Mouse (Mus musculus): ENCODE data around the gene Esrra.
"Not testable (repeated sequence)": the region's sequence is repeated elsewhere in the genome, so short reads cannot be mapped to it uniquely, and the experiment has no call there.

Esrra gene

DNA sequence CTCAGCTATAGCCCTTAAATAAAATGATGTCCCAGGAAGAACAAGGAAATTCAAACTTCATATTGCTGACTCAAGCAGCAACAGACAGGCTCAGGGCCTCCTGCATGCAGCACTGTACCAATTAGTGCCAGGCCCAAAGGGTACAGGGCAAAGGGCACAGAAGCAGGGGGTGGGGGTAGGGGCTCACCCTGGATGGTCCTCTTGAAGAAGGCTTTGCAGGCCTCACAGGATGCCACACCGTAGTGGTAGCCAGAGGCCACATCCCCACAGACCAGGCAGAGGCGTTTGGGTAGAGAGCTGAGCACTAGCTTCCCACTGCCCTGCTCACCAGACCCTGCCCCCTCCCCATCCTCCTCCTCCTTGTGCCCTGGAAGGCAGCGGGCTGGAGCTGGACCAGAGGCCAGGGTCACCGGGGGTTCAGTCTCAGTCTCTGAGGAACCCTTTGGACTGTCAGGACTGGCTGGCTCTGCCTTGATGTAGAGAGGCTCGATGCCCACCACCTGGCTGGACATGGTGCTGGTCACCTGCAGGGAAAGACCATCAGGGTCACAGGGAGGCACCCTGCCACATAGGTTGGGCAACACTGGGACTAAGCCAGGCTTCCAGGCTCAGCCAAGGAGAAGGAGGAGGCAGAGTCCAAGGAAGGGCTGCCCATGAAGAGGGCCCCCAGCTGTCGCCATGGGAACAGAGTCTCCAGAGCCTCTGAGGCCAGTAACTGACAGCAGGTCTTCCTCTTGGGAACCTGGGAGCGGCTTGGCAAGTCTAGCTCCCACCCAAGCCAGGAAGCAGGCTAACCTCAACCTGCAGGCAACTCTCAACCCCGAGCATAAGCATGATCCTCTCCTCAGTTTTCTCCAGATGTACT lies 1.5 kb downstream of the Esrra start:
- DNase-seq, result no peak

DNA sequence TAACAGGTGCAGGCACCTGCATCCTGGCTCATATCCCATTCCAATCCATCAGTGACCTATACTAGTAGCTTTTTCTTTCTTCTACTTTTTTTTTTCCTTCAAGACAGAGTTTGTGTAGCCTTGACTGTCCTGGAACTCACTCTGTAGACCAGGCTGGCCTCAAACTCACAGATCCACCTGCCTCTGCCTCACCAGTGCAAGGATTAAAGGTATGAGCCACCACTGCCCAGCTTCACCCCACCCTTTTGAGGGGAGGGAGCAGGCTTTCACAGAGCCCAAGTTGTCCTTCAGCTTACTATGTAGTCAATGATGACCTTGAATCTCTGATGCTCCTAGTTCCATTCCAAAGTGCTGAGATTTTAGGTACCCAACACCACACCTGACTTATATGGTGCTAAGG lies 2.2 kb downstream of the Esrra start:
- no peak for DNase-seq

DNA sequence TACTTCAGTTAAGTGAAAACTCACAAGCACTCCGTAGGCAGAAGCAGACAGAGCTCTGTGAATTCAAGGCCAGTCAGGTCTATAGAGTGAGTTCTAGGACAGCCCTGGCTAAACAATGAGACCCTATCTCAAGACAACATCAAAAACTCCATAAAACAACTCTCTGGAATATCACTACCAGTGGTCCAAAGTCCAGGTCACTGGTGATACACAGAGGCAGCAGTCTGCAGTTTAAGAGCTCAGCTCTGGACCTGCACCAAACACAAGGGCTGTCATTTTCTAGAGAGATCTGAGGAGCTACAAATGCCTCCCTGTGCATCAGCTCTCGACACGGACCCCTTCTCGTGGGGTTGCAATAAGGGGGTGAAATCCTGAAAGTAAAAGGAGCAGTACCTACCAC lies 3.3 kb downstream of the Esrra start:
- DNase-seq, result no peak

DNA sequence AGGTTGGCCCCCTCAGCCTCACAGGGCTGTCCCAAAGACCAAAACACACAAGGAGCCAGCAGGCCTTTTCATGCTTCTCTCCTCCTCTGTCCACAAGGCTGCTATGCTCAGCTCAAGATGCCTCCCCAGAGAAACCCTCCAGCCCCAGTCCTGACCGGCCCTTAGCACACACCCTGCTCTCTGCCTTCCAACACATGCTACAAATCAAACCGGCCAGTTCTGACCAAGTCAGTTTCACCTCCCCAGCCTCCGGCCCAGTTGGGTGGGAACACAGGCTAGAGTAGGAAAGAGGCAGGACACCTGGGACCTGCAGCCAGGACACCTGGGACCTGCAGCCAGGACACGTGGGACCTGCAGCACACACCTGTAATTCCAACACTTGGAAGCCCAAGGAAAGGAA lies 5.1 kb downstream of the Esrra start:
- no peak for DNase-seq

DNA sequence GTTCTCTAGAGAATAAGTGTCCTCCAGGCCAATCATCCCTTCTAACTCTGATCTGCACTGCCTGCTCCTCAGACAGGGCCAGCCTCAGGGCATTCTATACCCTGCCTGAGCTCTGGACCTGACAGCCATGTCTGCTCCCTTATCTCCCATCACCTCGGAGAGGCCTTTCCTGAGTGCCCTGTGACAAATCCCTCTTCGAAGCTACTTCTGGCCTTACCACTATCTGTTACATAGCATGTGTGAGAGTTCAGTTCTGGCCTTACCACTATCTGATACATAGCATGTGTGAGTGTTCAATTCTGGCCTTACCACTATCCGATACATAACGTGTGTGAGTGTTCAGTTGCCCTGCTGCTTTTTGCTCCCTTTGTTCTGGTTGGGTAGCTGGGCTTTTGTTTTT lies 6.3 kb downstream of the Esrra start:
- DNase-seq, result peak; percentile 2

DNA sequence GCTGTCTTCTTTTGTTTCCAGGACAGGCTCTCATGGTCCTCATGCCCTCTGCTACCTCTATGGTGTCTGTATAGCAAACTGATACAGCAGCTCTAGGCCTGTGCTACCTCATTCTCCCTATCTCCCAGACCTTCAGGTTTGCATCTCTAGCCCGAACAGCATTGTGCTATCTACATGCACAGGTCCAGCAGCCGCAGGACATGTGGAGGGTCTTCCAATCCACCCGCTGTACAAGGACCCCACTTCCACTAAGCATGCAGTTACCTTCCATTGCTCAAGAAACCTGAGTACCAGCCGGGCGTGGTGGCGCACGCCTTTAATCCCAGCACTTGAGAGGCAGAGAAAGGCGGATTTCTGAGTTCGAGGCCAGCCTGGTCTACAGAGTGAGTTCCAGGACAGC lies 7.1 kb downstream of the Esrra start:
- DNase-seq, result peak; percentile 3

DNA sequence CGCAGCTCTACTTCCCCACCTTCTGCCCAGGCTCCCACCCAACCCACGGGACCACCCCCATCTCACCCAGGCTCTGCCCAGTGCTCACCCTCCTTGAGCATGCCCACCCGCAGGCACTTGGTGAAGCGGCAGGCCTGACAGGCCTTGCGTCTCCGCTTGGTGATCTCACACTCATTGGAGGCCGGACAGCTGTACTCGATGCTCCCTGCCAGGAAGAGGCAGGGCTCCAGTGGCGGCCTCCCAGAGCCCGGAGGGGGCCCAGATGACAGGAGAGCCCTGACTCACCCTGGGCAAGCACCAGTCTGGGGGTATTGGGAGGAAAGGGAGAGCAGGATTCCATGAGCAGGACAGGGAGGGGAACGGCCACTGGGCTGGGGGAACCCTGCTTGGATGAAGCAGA lies 7.6 kb downstream of the Esrra start:
- peak; percentile 3 for DNase-seq

DNA sequence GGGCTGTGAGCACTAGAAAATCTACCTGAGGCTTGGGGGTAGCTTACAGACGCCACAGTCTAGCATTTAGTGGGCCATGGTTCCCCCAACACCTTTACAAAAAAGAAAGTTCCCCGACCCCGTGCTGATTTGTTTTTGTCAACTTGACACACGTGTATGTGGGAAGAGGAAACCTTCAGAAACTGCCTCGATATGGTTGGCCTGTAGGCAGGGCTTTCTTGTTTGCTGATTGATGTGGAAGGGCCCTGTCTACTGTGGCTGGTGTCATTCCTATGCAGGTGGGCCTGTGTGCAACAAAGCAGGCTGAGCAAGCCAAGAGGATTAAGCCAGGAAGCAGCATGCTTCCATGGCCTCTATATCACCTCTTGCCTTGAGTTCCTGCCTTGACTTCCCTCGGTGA lies 8.6 kb downstream of the Esrra start:
- peak; percentile 2 for DNase-seq

DNA sequence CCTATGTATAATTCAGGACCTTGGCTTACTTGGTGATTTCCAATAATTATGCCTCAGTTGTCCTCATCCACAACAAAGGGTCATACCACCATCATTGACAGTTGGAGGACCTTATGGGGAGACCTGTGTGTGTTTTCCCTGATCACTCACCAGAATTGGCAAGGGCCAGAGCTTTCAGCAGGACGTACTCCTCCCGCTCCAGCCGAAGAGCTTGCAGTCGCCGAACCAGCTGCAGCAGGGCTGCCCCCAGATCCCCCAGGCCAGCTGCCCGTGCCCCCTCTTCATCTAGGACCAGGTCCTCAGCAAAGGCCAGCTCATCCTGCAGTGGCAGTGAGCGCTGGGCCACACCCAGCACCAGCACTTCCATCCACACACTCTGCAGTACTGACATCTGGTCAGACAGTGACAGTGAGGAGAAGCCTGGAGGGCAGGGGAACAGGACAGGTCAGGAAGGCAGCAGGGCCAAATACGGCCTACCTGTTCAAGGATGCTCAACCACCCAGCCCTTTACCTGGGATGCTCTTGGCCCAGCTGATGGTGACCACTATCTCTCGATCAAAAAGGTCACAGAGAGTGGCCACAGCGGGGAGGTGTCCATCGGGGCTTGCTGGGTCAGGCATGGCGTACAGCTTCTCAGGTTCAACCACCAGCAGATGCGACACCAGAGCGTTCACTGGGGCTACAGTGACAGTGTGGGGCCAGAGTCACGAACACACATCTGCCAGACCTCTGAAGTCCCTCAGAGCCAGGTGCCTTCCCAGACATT lies 9.2 kb downstream of the Esrra start:
- DNase-seq, result peak; percentile 2

DNA sequence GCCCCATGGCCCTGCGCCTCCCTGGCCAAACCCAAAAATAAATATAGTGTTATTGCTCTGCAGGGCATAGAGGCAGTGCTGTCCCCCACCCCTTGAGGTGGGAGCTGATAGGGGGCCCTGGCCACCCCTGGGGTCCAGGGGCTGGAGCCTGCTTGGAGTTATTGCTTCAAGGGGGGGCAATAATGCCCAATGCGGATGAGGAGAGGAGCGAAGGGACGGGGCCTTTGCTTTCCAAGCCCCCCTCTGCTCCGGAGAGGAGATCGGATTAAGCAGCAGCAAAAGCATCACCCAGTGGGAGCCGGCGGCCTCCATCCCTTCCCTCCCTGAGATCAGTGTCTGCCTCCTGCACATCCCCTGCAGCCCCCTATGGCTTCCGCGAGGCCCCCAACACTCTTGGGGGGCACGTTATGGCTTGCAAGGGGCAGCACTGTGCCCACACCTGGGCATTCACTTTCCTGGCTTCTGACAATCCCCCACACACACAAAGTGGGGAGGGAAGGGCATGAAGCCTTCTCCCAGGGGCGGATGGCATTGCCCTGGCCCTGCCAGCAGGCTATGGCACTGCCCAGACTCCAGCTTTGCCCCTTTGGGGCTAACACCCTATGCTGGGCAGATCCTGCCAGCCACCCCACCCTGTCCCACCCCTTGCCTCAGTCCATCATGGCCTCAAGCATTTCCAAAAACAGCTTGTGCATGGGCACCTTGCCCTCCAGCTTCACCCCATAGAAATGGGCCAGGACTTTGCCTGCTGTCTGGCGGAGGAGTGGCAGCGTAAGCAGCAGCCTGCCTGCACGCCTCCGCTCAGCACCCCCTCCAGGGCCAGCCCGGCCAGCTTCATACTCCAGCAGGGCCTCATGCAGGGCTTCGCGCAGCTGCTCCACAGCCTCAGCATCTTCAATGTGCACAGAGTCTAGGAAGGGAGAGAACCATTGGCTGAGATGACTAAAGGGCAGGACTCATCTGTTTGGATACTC lies 10.2 kb downstream of the Esrra start:
- no peak for DNase-seq

DNA sequence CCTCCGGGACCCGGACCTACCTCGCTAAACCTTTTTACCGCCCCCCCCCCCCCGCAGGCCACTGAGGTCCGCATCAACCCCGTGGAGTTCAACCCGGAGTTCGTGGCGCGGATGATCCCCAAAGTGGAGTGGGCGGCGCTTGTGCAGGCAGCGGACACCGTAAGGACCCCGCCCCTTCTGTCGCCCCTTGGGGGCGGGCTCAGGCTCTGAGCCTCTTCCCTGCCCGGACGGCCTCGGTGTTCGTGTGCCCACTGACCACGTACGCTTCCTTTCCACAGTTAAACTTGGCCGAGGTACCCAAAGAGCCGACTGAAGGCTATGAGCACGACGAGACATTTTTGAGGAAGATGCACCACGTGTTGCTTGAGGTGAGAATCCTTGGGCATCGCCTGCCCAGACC lies 11.3 kb downstream of the Esrra start:
- DNase-seq, result not testable (repeated sequence)

DNA sequence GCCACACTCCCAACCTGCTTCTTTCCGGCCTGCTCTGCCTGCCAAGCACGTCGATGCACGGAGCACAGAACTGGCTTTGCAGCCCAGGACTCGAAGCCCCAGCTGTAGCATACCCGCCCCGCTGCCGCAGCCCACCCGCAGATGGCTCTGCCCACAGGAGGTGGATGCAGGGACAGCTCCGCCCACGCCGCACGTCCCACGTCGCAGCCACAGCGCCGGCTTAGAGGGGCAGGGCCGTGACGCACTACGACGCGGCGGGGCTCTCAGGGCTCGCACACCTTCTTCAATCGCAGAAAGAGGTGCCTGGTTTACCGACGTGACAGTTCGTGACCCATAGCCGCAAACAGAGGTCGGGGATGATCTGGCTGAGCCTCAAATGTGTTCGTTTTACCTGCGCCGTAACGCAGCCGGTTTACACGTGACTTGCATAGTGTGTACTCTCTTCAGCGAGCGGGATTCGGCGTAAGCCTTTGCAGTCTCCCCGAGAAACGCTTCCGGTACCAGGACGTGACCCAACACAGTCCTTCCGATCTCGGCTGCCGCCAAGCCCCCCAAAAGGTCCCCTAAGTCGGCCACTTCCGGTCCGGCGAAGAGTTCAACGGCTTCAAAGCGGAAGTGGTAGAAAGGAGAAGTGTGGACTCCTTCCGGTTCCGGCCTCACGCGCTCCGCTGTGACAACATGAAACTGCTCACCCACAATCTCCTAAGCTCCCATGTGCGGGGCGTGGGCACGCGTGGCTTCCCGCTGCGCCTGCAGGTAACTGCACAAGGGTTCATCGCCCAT lies 11.9 kb downstream of the Esrra start, which contains the start of the genes Trmt112 and Prdx5:
Gene Trmt112, plus strand, starts transcription at position 192 of the 783 bp plus-strand sequence.
Gene Prdx5, minus strand, starts transcription at position 600 of the 783 bp plus-strand sequence.
- DNase-seq, result peak; percentile 91

DNA sequence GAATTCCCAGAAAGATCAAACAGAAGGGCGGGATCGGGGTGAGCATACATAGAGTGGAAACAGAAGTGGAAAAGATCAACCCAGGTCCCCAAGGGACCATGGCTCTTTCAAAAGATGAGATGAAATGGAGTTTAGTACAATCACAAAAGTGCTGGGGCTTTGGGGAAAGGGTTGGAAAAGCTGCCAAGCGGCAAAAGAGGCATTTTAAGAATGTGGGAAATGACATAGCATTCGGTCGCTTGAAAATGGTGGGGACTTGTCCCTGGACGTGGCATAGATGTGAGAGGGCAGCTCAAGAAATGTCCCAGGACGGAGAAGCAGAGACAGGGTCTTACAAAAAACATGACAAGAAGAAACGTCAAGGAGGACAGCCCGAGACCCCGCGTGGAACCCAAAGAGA lies 12.6 kb downstream of the Esrra start:
- no peak for DNase-seq

DNA sequence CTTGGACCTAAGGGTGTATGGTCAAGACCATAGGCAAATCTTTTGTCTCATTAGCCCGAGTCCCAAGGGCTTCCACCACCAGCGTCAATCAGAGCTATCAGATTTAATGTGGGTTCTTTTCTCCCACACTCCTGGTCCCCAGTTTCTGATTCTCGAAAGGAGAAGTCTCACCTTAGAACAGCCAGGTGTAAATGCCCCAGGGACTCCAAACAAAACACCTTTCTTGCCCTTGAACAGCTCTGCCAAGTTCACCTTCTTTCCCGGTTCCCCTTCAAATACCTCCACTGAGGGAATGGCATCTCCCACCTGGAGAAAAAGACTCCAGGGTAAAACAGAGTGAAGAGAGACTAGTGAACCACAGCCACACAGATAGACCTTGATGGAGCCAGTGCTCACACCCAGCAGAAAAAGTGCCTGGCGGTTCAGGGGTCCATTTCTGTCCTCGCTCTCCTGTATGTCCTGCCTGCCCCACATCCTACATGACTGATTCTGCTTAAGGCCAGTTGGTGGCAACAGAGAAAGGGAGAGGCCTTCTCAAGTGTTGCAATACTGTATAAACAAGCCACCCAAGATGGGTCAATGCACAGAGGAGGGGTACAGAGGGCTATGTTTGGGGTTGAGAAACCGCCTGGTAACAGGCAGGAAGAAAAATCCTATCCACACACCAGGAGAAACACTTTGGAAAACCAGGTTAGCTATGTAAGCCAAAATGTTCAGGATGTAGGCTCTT lies 13.6 kb downstream of the Esrra start:
- DNase-seq, result no peak

DNA sequence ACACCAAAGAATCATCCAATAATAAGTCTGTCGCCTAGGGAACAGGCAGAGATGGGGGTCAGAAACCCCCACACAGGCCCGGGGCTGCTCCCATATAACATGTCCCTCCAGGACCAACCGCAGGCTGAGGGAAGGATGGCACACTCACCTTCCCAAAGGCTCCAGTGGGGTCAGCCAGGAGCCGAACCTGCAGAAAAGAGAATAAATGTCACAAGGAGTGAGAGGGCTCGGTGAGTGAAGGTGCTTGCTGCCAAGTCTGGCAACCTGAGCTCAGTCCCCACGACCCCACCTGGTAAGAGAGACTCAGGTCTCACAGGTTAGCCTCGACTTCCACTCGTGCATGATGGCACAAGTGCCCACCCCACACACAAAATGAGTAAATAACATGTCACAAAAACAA lies 14.5 kb downstream of the Esrra start:
- no peak for DNase-seq

DNA sequence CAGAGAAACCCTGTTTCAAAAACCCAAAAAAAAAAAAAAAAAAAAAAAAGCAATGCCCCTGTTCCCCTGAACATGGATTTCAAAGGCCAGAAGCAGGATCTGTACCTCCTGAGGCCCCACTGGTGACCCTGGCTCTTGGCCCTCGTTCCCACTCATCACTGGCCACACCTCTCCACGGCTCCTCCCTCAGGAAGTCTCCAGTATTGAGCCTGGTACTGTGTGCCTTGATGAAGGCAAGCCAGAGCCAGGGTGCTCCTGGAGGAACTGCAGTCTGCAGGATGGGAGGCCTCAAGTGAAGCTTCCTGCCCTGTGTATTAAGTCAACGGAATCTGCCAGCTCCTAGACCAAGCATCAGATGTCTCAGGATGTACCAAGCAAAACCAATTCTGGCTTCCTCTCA lies 15.4 kb downstream of the Esrra start:
- no peak for DNase-seq

DNA sequence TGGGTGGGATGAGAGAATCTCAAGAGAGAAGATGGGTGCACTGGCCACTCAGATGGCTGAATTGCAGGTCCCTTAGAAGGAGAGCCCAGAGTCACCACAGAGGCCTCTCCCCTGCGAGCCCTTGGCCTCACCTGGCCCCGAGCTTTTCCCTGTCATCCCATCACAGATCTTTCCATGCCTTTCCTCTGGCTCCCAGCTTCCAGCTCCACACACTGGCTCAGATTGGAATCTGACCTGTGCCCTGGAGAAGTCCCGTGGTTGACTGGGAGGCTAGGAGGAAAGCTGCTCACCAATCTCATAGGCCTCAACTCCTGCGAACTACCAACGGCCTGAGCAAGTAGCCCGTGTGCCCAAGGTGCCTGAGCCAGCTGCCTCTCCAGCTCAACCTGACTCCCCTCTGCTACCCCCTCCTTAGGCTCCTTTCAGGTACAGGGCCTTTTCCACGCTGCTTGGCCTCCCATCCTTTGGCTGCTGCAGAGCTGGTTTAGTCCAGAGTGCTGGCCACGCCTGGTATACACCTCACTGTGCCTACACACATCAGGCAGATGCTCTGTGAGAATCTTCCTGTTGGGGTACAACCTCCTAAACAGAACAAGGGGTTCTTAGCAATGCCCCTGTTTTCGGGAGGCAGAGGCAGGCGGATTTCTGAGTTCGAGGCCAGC lies 16.0 kb downstream of the Esrra start:
- DNase-seq, result no peak

DNA sequence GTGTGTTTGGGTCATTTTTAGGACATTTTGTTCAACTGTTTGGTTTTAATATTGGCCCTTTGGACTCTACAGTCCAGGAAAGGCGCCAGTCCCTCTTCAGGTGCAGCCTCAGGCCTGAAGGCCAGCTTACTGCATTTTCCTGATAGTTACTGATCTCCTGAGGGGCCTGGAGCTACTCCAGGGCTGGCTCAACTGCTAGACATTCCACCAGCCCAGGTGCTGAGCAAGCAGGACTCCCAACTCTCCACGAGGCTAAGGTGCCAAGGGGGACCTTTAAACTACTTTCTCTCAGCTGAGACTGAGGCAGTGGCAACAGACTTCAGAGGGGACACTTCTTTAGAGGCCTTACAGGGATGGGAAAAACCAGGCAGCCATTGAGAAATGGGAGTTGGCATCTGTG lies 16.8 kb downstream of the Esrra start:
- DNase-seq, result no peak

DNA sequence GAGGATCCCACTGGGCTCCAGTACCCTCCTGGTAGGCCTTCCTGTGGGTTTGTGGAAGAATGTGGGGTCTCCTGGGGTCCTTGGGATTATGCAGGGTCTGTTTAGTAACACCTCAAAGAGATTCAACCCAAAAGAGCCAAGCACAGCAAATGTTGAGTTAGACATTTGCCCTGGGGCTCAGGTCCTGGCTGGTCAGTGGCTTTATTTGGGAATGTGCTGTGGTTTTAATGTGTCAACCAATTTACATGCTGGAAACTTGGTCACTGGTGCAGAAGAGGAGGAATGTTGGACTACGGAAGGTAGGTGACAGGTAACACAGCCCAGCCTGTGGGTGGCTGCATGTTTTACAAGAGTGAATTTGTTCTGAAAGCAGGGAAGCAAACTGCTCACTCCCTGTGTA lies 18.6 kb downstream of the Esrra start:
- DNase-seq, result no peak

DNA sequence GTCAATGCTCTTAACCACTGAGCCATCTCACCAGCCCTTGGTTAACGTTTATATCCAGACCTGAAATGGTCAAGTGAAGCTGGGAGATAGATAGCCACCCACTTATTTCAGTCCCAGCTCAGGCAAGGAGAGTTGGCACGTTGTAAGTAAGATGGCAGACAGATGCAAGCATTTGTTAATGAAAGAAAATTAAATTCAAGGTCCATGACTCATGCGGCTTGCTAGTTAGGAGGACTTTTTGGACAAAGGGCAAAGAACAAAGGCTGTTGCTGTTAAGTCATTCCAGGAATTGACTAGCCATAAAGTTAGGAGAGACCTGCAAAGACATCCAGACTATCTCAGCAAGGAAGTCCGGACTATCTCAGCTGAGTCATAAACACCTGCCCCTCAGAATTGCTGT lies 22.0 kb downstream of the Esrra start:
- DNase-seq, result no peak
